Mouse (Mus musculus) heart, embryonic 13.5 days (tissue): ENCODE data around the gene Pten. TPM values are rescaled to one million over a fixed set of nuclear protein-coding genes. Genes with fewer than 3 reads are reported as not detected.
A peak's percentile ranks its signal among the peaks of the same experiment; 100 is the strongest.

Source experiments
- ATAC-seq: fragments of 200-750 bp; cut with Nextera tagmentation; 2 replicates; pipeline ENCODE4 v1.8.0; 2017; ENCODE audit warnings: moderate TSS enrichment; ENCODE audit not compliant: insufficient number of reproducible peaks, low FRiP score, low TSS enrichment; ENCODE audit errors: extremely low read depth
- H3K27ac ChIP-seq: fragments of 300-500 bp; sonication (generic); replicated peaks from 2 replicates; pipeline ENCODE4 v1.5.1; 2015; ENCODE audit warnings: moderate library complexity, mild to moderate bottlenecking, inconsistent platforms
- H3K27me3 ChIP-seq: fragments of 300-500 bp; sonication (generic); replicated peaks from 2 replicates; pipeline ENCODE4 v1.6.1; 2015; ENCODE audit warnings: mild to moderate bottlenecking, inconsistent platforms
- H3K36me3 ChIP-seq: fragments of 300-500 bp; sonication (generic); 2 replicates; pipeline ENCODE4 v1.6.1; 2015; ENCODE audit warnings: mild to moderate bottlenecking, inconsistent platforms
- H3K4me1 ChIP-seq: fragments of 300-500 bp; sonication (generic); 2 replicates; pipeline ENCODE4 v1.6.1; 2015; ENCODE audit warnings: inconsistent platforms
- H3K4me2 ChIP-seq: fragments of 300-500 bp; sonication (generic); 2 replicates; pipeline ENCODE4 v1.6.1; 2015; ENCODE audit warnings: inconsistent platforms, mild to moderate bottlenecking, moderate library complexity
- H3K4me3 ChIP-seq: fragments of 300-500 bp; sonication (generic); 2 replicates; pipeline ENCODE4 v1.5.1; 2015; ENCODE audit warnings: moderate library complexity, mild to moderate bottlenecking, inconsistent platforms
- H3K9ac ChIP-seq: fragments of 300-500 bp; sonication (generic); 2 replicates; pipeline ENCODE4 v1.6.1; 2015; ENCODE audit warnings: inconsistent platforms, mild to moderate bottlenecking, moderate library complexity
- H3K9me3 ChIP-seq: fragments of 300-500 bp; sonication (generic); 2 replicates; pipeline ENCODE4 v1.6.1; 2016; ENCODE audit warnings: inconsistent platforms
- whole genome bisulfite sequencing: fragments of 180-500 bp; shearing (Covaris S2); methylation state at CpG from one replicate; pipeline ENCODE4 v1.1.7; 2015; ENCODE audit warnings: mixed read lengths; 5-methylcytosine and 5-hydroxymethylcytosine counted together
- polyA plus RNA-seq: library from polyadenylated mRNA; unstranded; fragments of >200 nt; fragmentation: Nextera tagmentation; extraction: Ambion mirVana; gene quantifications from 2 replicates; pipeline ENCODE4 v1.2.1, GENCODE M21; 2015

The Pten gene
- polyA plus RNA-seq, 1 experiment from 2014 or later, result 3.9 TPM

GRCm38 (mm10) chr19:32867181-32867897 lies 110.0 kb downstream of the Pten start:
- ATAC-seq, result no peak
- peak overlapping the region; percentile 64 for H3K4me2 ChIP-seq
- H3K36me3 ChIP-seq, result no peaks in the 10 kb centered on the region
- peaks cover 13% of the 10 kb centered on the region for H3K4me1 ChIP-seq
- peak overlapping the region; percentile 50 for H3K9ac ChIP-seq
- peak overlapping the region; percentile 35 for H3K4me3 ChIP-seq
- no peak overlapping the region for H3K27ac ChIP-seq
- no peaks in the 10 kb centered on the region for H3K9me3 ChIP-seq
- H3K27me3 ChIP-seq, result peaks cover 22% of the 10 kb centered on the region
- WGBS, result 7% methylated on average over 18 of the region's 18 CpGs

GRCm38 (mm10) chr19:32868560-32868959 lies 111.3 kb downstream of the Pten start:
- Histone ChIP-seq H3K4me2 (no peak overlapping the region), H3K9ac (no peak overlapping the region), H3K4me1 (peaks cover 13% of the 10 kb centered on the region), H3K9me3 (no peaks in the 10 kb centered on the region), H3K27ac (no peak overlapping the region), H3K36me3 (no peaks in the 10 kb centered on the region), H3K4me3 (no peak overlapping the region), H3K27me3 (peaks cover 22% of the 10 kb centered on the region)
- WGBS, result 58% methylated on average over 5 of the region's 5 CpGs
- ATAC-seq, result no peak

DNA sequence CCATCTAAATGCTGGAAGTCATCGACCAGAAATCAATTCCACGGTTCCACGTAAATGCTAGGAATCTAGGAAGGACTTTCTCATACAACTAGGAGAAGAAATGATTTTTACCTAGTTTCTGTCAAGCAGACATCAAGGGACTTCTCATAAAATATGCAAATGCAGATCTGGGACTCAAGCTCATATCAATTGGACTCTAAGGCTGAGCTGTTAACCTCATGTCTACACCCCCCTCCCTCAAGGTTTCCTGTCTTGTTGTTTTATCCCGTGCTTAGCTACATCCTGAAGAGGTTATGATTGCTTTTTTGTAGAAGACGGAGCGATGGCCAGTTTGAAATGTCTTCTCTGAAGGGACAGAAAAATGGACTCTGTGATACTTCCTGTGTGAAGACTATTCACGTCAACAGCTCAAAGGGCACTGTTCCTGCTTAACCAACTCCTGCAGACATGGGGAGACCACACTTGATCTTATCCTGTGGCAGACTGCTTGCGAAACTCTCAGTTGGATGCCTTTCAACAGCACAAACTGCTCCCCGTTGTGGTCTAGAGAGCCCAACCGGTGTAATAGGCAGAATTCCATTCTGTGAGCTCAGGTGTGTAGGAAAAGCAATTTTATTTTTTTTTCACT lies 111.9 kb downstream of the Pten start:
- Histone ChIP-seq H3K9me3 (no peaks in the 10 kb centered on the region), H3K4me1 (peaks cover 13% of the 10 kb centered on the region), H3K27me3 (peaks cover 22% of the 10 kb centered on the region), H3K9ac (no peak overlapping the region), H3K27ac (no peak overlapping the region), H3K4me2 (peak overlapping the region; percentile 24; the same call in 1 of the 2 replicates), H3K4me3 (no peak overlapping the region), H3K36me3 (no peaks in the 10 kb centered on the region)
- no peak for ATAC-seq
- 26% methylated on average over 10 of the region's 10 CpGs for WGBS

- H3K36me3 ChIP-seq, result no peaks in the 10 kb centered on the region
Observed at GRCm38 (mm10) chr19:32873904-32874637, 116.8 kb downstream of the Pten start.

More at GRCm38 (mm10) chr19:32873904-32874637, 116.8 kb downstream of the Pten start:
- no peak overlapping the region for H3K27ac ChIP-seq
- ATAC-seq, result no peak
- 72% methylated on average over 7 of the region's 7 CpGs for WGBS
- no peak overlapping the region for H3K4me3 ChIP-seq
- no peak overlapping the region for H3K9ac ChIP-seq
- H3K9me3 ChIP-seq, result no peaks in the 10 kb centered on the region
- no peaks in the 10 kb centered on the region for H3K27me3 ChIP-seq
- H3K4me1 ChIP-seq, result peaks cover 4% of the 10 kb centered on the region
- no peak overlapping the region for H3K4me2 ChIP-seq

Other genes with a start within 250 kb of the Pten start
- gene Papss2, start 161.7 kb upstream of the Pten start, polyA plus RNA-seq, result 8.9 and 12.1 TPM in 2 replicates
- gene Atad1, start 17.7 kb upstream of the Pten start, polyA plus RNA-seq, result 52.2 and 59.8 TPM in 2 replicates